Mouse (Mus musculus) limb, embryonic 14.5 days (tissue): Measurements from ENCODE around the gene Dpy19l1. TPM values are rescaled to one million over a fixed set of nuclear protein-coding genes. Genes with fewer than 3 reads are reported as not detected.

ENCODE experiments used
- ATAC-seq: fragments of 200-750 bp; cut with Nextera tagmentation; 2 replicates; pipeline ENCODE4 v1.8.0; 2017; ENCODE audit warnings: low read depth, moderate number of reproducible peaks, moderate TSS enrichment; ENCODE audit not compliant: low FRiP score
- DNase-seq: peaks from one replicate; pipeline ENCODE4 v3.0.0-alpha.2; 2015; ENCODE audit warnings: low spot score
- H3K27ac ChIP-seq: fragments of 300-500 bp; sonication (generic); replicated peaks from 2 replicates; pipeline ENCODE4 v1.5.1; 2014; ENCODE audit warnings: low read depth, mild to moderate bottlenecking, low read length, moderate library complexity, mixed read lengths
- H3K27me3 ChIP-seq: fragments of 300-500 bp; sonication (generic); 2 replicates; pipeline ENCODE4 v1.6.1; 2014; ENCODE audit warnings: low read length, mixed read lengths; ENCODE audit not compliant: control insufficient read depth, insufficient read depth
- H3K36me3 ChIP-seq: fragments of 300-500 bp; sonication (generic); 2 replicates; pipeline ENCODE4 v1.6.1; 2014; ENCODE audit warnings: mild to moderate bottlenecking, low read length, moderate library complexity, mixed read lengths; ENCODE audit not compliant: control insufficient read depth, insufficient read depth
- H3K4me1 ChIP-seq: fragments of 300-500 bp; sonication (generic); 2 replicates; pipeline ENCODE4 v1.6.1; 2014; ENCODE audit warnings: antibody characterized with exemption, low read length, mixed read lengths; ENCODE audit not compliant: control insufficient read depth, insufficient read depth
- H3K4me2 ChIP-seq: fragments of 300-500 bp; sonication (generic); replicated peaks from 2 replicates; pipeline ENCODE4 v1.6.1; 2014; ENCODE audit warnings: low read depth, mild to moderate bottlenecking, low read length, moderate library complexity; ENCODE audit not compliant: severe bottlenecking
- H3K4me3 ChIP-seq: fragments of 300-500 bp; sonication (generic); replicated peaks from 2 replicates; pipeline ENCODE4 v1.5.1; 2014; ENCODE audit warnings: low read length
- H3K9ac ChIP-seq: fragments of 300-500 bp; sonication (generic); 2 replicates; pipeline ENCODE4 v1.6.1; 2014; ENCODE audit warnings: mild to moderate bottlenecking, low read depth, low read length, moderate library complexity; ENCODE audit not compliant: severe bottlenecking
- H3K9me3 ChIP-seq: fragments of 300-500 bp; sonication (generic); 2 replicates; pipeline ENCODE4 v1.6.1; 2016; ENCODE audit warnings: low read length; ENCODE audit not compliant: control insufficient read depth
- POLR2A ChIP-seq: fragments of 200-500 bp; IDR thresholded peaks from 2 replicates; pipeline ENCODE4 v1.8.0; 2012; ENCODE audit warnings: inconsistent platforms, mild to moderate bottlenecking, moderate library complexity, borderline replicate concordance; ENCODE audit not compliant: insufficient read depth, insufficient read length; ENCODE audit errors: extremely low read depth
- WGBS: fragments of 180-500 bp; shearing (Covaris S2); extraction: QIAGEN DNeasy Blood & Tissue Kit; methylation state at CpG from one replicate; pipeline ENCODE4 v1.1.7; 2014; 5-methylcytosine and 5-hydroxymethylcytosine counted together
- polyA plus RNA-seq, 2 experiments: library from polyadenylated mRNA; depleted of rRNA in 1 of 2; stranded (reverse) in 1 of 2; unstranded in 1 of 2; fragments of >200 nt; fragmentation: Nextera tagmentation in 1 of 2; extraction: Ambion mirVana in 1 of 2; gene quantifications; 2 replicates each; pipeline versions ENCODE4 v1.2.1 to v1.2.3; 2012 to 2014

Gene Dpy19l1
- polyA plus RNA-seq, 2 experiments: 25.5 to 41.3 TPM

- 74% methylated on average over 5 of the region's 5 CpGs for WGBS
- Histone ChIP-seq H3K9ac (no peak overlapping the region), H3K27me3 (no peaks in the 10 kb centered on the region), H3K9me3 (no peaks in the 10 kb centered on the region), H3K4me3 (no peak overlapping the region), H3K4me1 (no peaks in the 10 kb centered on the region), H3K36me3 (no peaks in the 10 kb centered on the region; the same call in 1 of the 2 replicates), H3K27ac (no peak overlapping the region), H3K4me2 (no peak overlapping the region)
- DNase-seq: no peak
- TF ChIP-seq POLR2A: no peak
- no peak for ATAC-seq
These were observed 32.8 kb downstream of the Dpy19l1 start for GRCm38 (mm10) chr9:24470166-24470565.

- H3K9ac ChIP-seq: no peak overlapping the region
- no peak overlapping the region for H3K27ac ChIP-seq
- no peak overlapping the region for H3K4me3 ChIP-seq
- 91% methylated on average over 5 of the region's 5 CpGs for WGBS
- no peaks in the 10 kb centered on the region for H3K27me3 ChIP-seq
- H3K36me3 ChIP-seq: no peaks in the 10 kb centered on the region
- H3K9me3 ChIP-seq: no peaks in the 10 kb centered on the region
- H3K4me2 ChIP-seq: no peak overlapping the region
- no peak for TF ChIP-seq POLR2A
- DNase-seq (no peak), ATAC-seq (no peak)
- no peaks in the 10 kb centered on the region for H3K4me1 ChIP-seq
These were observed 35.8 kb downstream of the Dpy19l1 start for GRCm38 (mm10) chr9:24467186-24467585.

- no peak for ATAC-seq
- no peak overlapping the region for H3K4me3 ChIP-seq
- no peak overlapping the region for H3K27ac ChIP-seq
- H3K36me3 ChIP-seq: no peaks in the 10 kb centered on the region
- WGBS: 100% methylated on average over 1 of the region's 1 CpGs
- H3K4me2 ChIP-seq: no peak overlapping the region
- no peaks in the 10 kb centered on the region for H3K9me3 ChIP-seq
- no peaks in the 10 kb centered on the region for H3K27me3 ChIP-seq
- no peak for TF ChIP-seq POLR2A
- no peak overlapping the region for H3K9ac ChIP-seq
- H3K4me1 ChIP-seq: no peaks in the 10 kb centered on the region
- DNase-seq: no peak
These were observed 36.3 kb downstream of the Dpy19l1 start for GRCm38 (mm10) chr9:24466649-24467048.

- DNase-seq: no peak
- Histone ChIP-seq H3K27ac (no peak overlapping the region), H3K4me1 (no peaks in the 10 kb centered on the region), H3K9me3 (no peaks in the 10 kb centered on the region), H3K9ac (no peak overlapping the region), H3K4me3 (no peak overlapping the region), H3K4me2 (no peak overlapping the region), H3K27me3 (no peaks in the 10 kb centered on the region), H3K36me3 (no peaks in the 10 kb centered on the region)
- 85% methylated on average over 9 of the region's 9 CpGs for WGBS
- TF ChIP-seq POLR2A: no peak
- ATAC-seq: no peak
These were observed 41.5 kb downstream of the Dpy19l1 start for GRCm38 (mm10) chr9:24461379-24461961.

GRCm38 (mm10) chr9:24453833-24454232 lies 49.1 kb downstream of the Dpy19l1 start:
- TF ChIP-seq POLR2A: no peak
- no peaks in the 10 kb centered on the region for H3K4me1 ChIP-seq
- DNase-seq: no peak
- H3K4me2 ChIP-seq: no peak overlapping the region
- no peak overlapping the region for H3K4me3 ChIP-seq
- H3K27me3 ChIP-seq: no peaks in the 10 kb centered on the region
- H3K36me3 ChIP-seq: peaks cover 13% of the 10 kb centered on the region; the same call in 1 of the 2 replicates
- ATAC-seq: no peak
- no peak overlapping the region for H3K27ac ChIP-seq
- no peaks in the 10 kb centered on the region for H3K9me3 ChIP-seq
- WGBS: 94% methylated on average over 12 of the region's 12 CpGs
- H3K9ac ChIP-seq: no peak overlapping the region
